Mouse (Mus musculus): ENCODE results near the gene Sarm1.
"Not testable (repeated sequence)": the region's sequence is repeated elsewhere in the genome, so short reads cannot be mapped to it uniquely, and the experiment has no call there.

The Sarm1 gene

GRCm38 (mm10) chr11:78497544-78498522 lies at the start of gene Sarm1:
Gene Sarm1 (minus strand): TSS chr11:78497754.
- peak; percentile 100 for DNase-seq

- DNase-seq = no peak
Observed at GRCm38 (mm10) chr11:78545181-78545580, 47.6 kb upstream of the Sarm1 start.

- no peak for DNase-seq
Observed at GRCm38 (mm10) chr11:78544449-78545111, 47.0 kb upstream of the Sarm1 start.

- DNase-seq = no peak
Observed at GRCm38 (mm10) chr11:78540358-78540757, 42.8 kb upstream of the Sarm1 start.

GRCm38 (mm10) chr11:78536690-78537084 lies 39.1 kb upstream of the Sarm1 start:
- no peak for DNase-seq

GRCm38 (mm10) chr11:78536080-78536689 lies 38.6 kb upstream of the Sarm1 start, which contains the start of the genes Tnfaip1 and Ift20:
Gene Tnfaip1 (minus strand): TSS chr11:78536332.
Gene Ift20 (plus strand): TSS chr11:78536361.
- DNase-seq = peak; percentile 98 to 99

- DNase-seq = peak in 1 of 2 experiments; percentile 39
Observed at GRCm38 (mm10) chr11:78535376-78536079, 38.0 kb upstream of the Sarm1 start.

- DNase-seq = no peak
Observed at GRCm38 (mm10) chr11:78534516-78534915, 37.0 kb upstream of the Sarm1 start.

GRCm38 (mm10) chr11:78531515-78531914 lies 34.0 kb upstream of the Sarm1 start:
- DNase-seq = not testable (repeated sequence)

GRCm38 (mm10) chr11:78531046-78531445 lies 33.5 kb upstream of the Sarm1 start:
- DNase-seq = peak; percentile 42 to 50

- no peak for DNase-seq
Observed at GRCm38 (mm10) chr11:78530001-78530400, 32.4 kb upstream of the Sarm1 start.

- no peak for DNase-seq
Observed at GRCm38 (mm10) chr11:78528714-78529113, 31.2 kb upstream of the Sarm1 start.

GRCm38 (mm10) chr11:78524838-78525237 lies 27.3 kb upstream of the Sarm1 start:
- DNase-seq = peak; percentile 84 to 90

GRCm38 (mm10) chr11:78523241-78523955 lies 25.8 kb upstream of the Sarm1 start:
- DNase-seq = peak; percentile 34 to 53

- DNase-seq = peak; percentile 81 to 83
Observed at GRCm38 (mm10) chr11:78522481-78522997, 25.0 kb upstream of the Sarm1 start.

GRCm38 (mm10) chr11:78521880-78522279 lies 24.3 kb upstream of the Sarm1 start:
- peak in 1 of 2 experiments; percentile 48 for DNase-seq

GRCm38 (mm10) chr11:78518931-78519330 lies 21.4 kb upstream of the Sarm1 start:
- DNase-seq = no peak

GRCm38 (mm10) chr11:78515549-78516325 lies 18.2 kb upstream of the Sarm1 start:
- peak in 1 of 2 experiments; percentile 47 for DNase-seq

GRCm38 (mm10) chr11:78513106-78513790 lies 15.7 kb upstream of the Sarm1 start:
- no peak for DNase-seq

All from cerebellum, postnatal 10 days (tissue).